21 mouse cellular contexts compared by ENCODE assay signal in the genomic region with DNA sequence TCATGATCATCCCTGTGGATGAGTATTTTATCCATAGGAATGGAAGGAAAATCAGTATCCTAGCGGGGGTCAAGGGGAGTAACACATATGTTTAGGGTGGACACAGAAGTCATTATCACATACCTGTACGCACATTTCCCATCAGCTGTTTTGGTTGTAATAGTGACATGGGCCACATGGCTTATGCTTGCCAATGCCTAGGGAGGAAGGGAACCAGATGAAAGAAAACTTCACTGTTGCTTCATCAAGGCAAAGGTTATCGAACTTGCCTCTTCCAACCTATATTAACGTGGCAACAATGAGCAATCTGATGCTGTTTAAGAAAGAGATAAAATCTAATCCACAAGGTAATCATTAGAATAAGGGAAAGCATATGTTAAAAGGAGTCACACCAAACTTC. TPM values are rescaled to one million over a fixed set of nuclear protein-coding genes. Genes with fewer than 3 reads are reported as not detected.
A peak's percentile ranks its signal among the peaks of the same experiment; 100 is the strongest.
DNase-seq lines count a peak whose midpoint lies in the region; ATAC-seq and TF ChIP-seq lines count a peak whose summit lies in the region.
"Had no signal": no experiment of that assay in that cellular context is flagged by ENCODE, and none has a peak within 500 bp of the region (broad histone marks: within the 10 kb centered on the region; RNA-seq: fewer than 3 reads in every experiment).

No protein-coding gene starts in this region.

- ATAC-seq in intestine, embryonic 14.5 days (replicated peaks; ENCODE audit: low FRiP score, low TSS enrichment, low read depth) = no peak
- no peak for ATAC-seq in intestine, embryonic 16.5 days
- ATAC-seq in liver, postnatal 0 days = no peak
- ATAC-seq: forebrain, embryonic 13.5 days; forebrain, embryonic 15.5 days had no signal

- peak; percentile 25 for DNase-seq in intestine, embryonic 14.5 days (ENCODE audit: low spot score)
- peak; percentile 57 for DNase-seq in liver, adult 2 months (ENCODE audit: extremely low read depth, low read depth, low spot score)
- no peak for DNase-seq in liver, postnatal 0 days
- DNase-seq: adrenal gland, adult 2 months; adrenal gland, postnatal 25 days; B cell, adult 2 months; cerebellum, adult 11 months; cerebellum, adult 18-20 months; cerebellum, adult 8-10 months; cerebellum, postnatal 14 days; cerebellum, postnatal 36 days; embryo, embryonic 11 days had no signal

- 90% methylated on average over 4 of the region's 4 CpGs for WGBS in intestine, embryonic 14.5 days
- 92% methylated on average over 4 of the region's 4 CpGs for WGBS in intestine, embryonic 16.5 days
- 50% methylated on average over 4 of the region's 4 CpGs for WGBS in liver, adult 2 months
- 88% methylated on average over 4 of the region's 4 CpGs for WGBS in liver, postnatal 0 days (ENCODE audit: insufficient replicate concordance)

- H3K4me3 ChIP-seq in intestine, embryonic 14.5 days (ENCODE audit: low read depth, low read length) = no peak overlapping the region
- no peak overlapping the region for H3K4me3 ChIP-seq in intestine, embryonic 16.5 days (ENCODE audit: low read length)
- no peak overlapping the region for H3K4me3 ChIP-seq in liver, adult 2 months (ENCODE audit: insufficient read depth, low read depth, low read length)
- H3K4me3 ChIP-seq in liver, postnatal 0 days (ENCODE audit: low read depth, low read length) = no peak overlapping the region
- H3K4me3 ChIP-seq in embryonic fibroblast, embryonic 13.5 days (ENCODE audit: insufficient read depth, low read length) = no peak overlapping the region
- H3K4me3 ChIP-seq: embryonic facial prominence, embryonic 13.5 days; embryonic facial prominence, embryonic 15.5 days; forebrain, embryonic 13.5 days; forebrain, embryonic 15.5 days had no signal

- no peak for TF ChIP-seq POLR2A in liver, adult 2 months (IDR thresholded peaks at IDR 0.05; ENCODE audit: extremely low read depth, insufficient read depth, low read length)
- no peak for TF ChIP-seq POLR2A in embryonic fibroblast, embryonic 13.5 days (IDR thresholded peaks at IDR 0.05; ENCODE audit: low read depth, low read length)

- H3K79me2 ChIP-seq in liver, adult 2 months (ENCODE audit: control insufficient read depth, insufficient read depth, low read length) = no peaks in the 10 kb centered on the region; the same call in 1 of the 2 replicates

- H3K36me3 ChIP-seq in intestine, embryonic 14.5 days (ENCODE audit: control insufficient read depth, insufficient read depth, low read length) = peaks cover 83% of the 10 kb centered on the region
- H3K36me3 ChIP-seq in intestine, embryonic 16.5 days (ENCODE audit: control insufficient read depth, insufficient read depth, low read length) = peaks cover 6% of the 10 kb centered on the region
- peaks cover 35% of the 10 kb centered on the region for H3K36me3 ChIP-seq in liver, adult 2 months (ENCODE audit: control insufficient read depth, insufficient read depth, low read length)
- peaks cover 47% of the 10 kb centered on the region for H3K36me3 ChIP-seq in liver, postnatal 0 days (replicated peaks; ENCODE audit: insufficient read depth, low read length)

- no peak for TF ChIP-seq CTCF in liver, adult 2 months (IDR thresholded peaks at IDR 0.05; ENCODE audit: low read depth, low read length)
- no peak for TF ChIP-seq CTCF in liver, postnatal 0 days (IDR thresholded peaks at IDR 0.05; ENCODE audit: low read depth)
- TF ChIP-seq CTCF in embryonic fibroblast, embryonic 13.5 days (IDR thresholded peaks at IDR 0.05; ENCODE audit: borderline replicate concordance, insufficient read depth, low read length) = no peak

- H3K9me3 ChIP-seq in intestine, embryonic 14.5 days (ENCODE audit: control insufficient read depth, low read length) = no peaks in the 10 kb centered on the region
- H3K9me3 ChIP-seq in intestine, embryonic 16.5 days (ENCODE audit: control insufficient read depth, low read length) = no peaks in the 10 kb centered on the region
- no peaks in the 10 kb centered on the region for H3K9me3 ChIP-seq in liver, postnatal 0 days (ENCODE audit: low read length)
- H3K9me3 ChIP-seq: embryonic facial prominence, embryonic 13.5 days; embryonic facial prominence, embryonic 15.5 days; forebrain, embryonic 13.5 days; forebrain, embryonic 15.5 days had no signal

- TF ChIP-seq EP300 in liver, postnatal 0 days (IDR thresholded peaks at IDR 0.05; ENCODE audit: low read depth) = no peak

- H3K27ac ChIP-seq in intestine, embryonic 14.5 days (ENCODE audit: low read depth) = no peak overlapping the region
- no peak overlapping the region for H3K27ac ChIP-seq in intestine, embryonic 16.5 days (ENCODE audit: low read length)
- no peak overlapping the region for H3K27ac ChIP-seq in liver, adult 2 months (replicated peaks; ENCODE audit: insufficient read depth, low read depth, low read length)
- no peak overlapping the region for H3K27ac ChIP-seq in liver, postnatal 0 days (ENCODE audit: low read depth)
- peak overlapping the region; percentile 65; the same call in 1 of the 2 replicates for H3K27ac ChIP-seq in embryonic fibroblast, embryonic 13.5 days (ENCODE audit: insufficient read depth, low read length)
- H3K27ac ChIP-seq: embryonic facial prominence, embryonic 15.5 days; forebrain, embryonic 13.5 days; forebrain, embryonic 15.5 days had no signal

- no peak overlapping the region for H3K9ac ChIP-seq in intestine, embryonic 14.5 days (ENCODE audit: low read length)
- no peak overlapping the region for H3K9ac ChIP-seq in intestine, embryonic 16.5 days (ENCODE audit: low read depth, low read length)
- H3K9ac ChIP-seq in liver, adult 2 months (ENCODE audit: low read depth, low read length) = no peak overlapping the region
- H3K9ac ChIP-seq in liver, postnatal 0 days (replicated peaks) = no peak overlapping the region
- H3K9ac ChIP-seq: embryonic facial prominence, embryonic 13.5 days; embryonic facial prominence, embryonic 15.5 days; forebrain, embryonic 13.5 days; forebrain, embryonic 15.5 days; forebrain, postnatal 0 days had no signal

- no peaks in the 10 kb centered on the region for H3K4me1 ChIP-seq in intestine, embryonic 14.5 days (replicated peaks; ENCODE audit: control insufficient read depth, insufficient read depth, low read length)
- no peaks in the 10 kb centered on the region for H3K4me1 ChIP-seq in intestine, embryonic 16.5 days (ENCODE audit: control insufficient read depth, insufficient read depth, low read length)
- H3K4me1 ChIP-seq in liver, adult 2 months (ENCODE audit: control insufficient read depth, insufficient read depth, low read length) = no peaks in the 10 kb centered on the region; the same call in 1 of the 2 replicates
- H3K4me1 ChIP-seq in liver, postnatal 0 days (ENCODE audit: insufficient read depth) = no peaks in the 10 kb centered on the region
- H3K4me1 ChIP-seq in embryonic fibroblast, embryonic 13.5 days (ENCODE audit: control insufficient read depth, insufficient read depth, low read length) = peaks cover 7% of the 10 kb centered on the region; the same call in 1 of the 2 replicates
- H3K4me1 ChIP-seq: embryonic facial prominence, embryonic 13.5 days; embryonic facial prominence, embryonic 15.5 days; forebrain, embryonic 13.5 days; forebrain, embryonic 15.5 days had no signal

- H3K4me2 ChIP-seq in intestine, embryonic 14.5 days (ENCODE audit: low read length) = no peak overlapping the region
- H3K4me2 ChIP-seq in intestine, embryonic 16.5 days (ENCODE audit: low read depth, low read length) = no peak overlapping the region
- H3K4me2 ChIP-seq in liver, postnatal 0 days (ENCODE audit: low read depth, low read length) = no peak overlapping the region
- H3K4me2 ChIP-seq: embryonic facial prominence, embryonic 13.5 days; embryonic facial prominence, embryonic 15.5 days; forebrain, embryonic 13.5 days; forebrain, embryonic 15.5 days had no signal

- H3K27me3 ChIP-seq in intestine, embryonic 14.5 days (replicated peaks; ENCODE audit: control insufficient read depth, insufficient read depth, low read length) = no peaks in the 10 kb centered on the region
- no peaks in the 10 kb centered on the region for H3K27me3 ChIP-seq in intestine, embryonic 16.5 days (replicated peaks; ENCODE audit: control insufficient read depth, insufficient read depth, low read length)
- H3K27me3 ChIP-seq in liver, adult 2 months (ENCODE audit: control insufficient read depth, insufficient read depth, low read length) = no peaks in the 10 kb centered on the region
- no peaks in the 10 kb centered on the region for H3K27me3 ChIP-seq in liver, postnatal 0 days (ENCODE audit: insufficient read depth, low read length)
- H3K27me3 ChIP-seq: embryonic facial prominence, embryonic 13.5 days; embryonic facial prominence, embryonic 15.5 days; forebrain, embryonic 13.5 days; forebrain, embryonic 15.5 days had no signal

RNA-seq across cellular contexts. Expression of gene Mlh1, which starts 10.2 kb away (rescaled TPM):
- polyA plus RNA-seq in intestine, embryonic 14.5 days (2014; fragmentation: Nextera tagmentation; extraction: Ambion mirVana) = 43.6 and 48.3 TPM in 2 replicates
- 41.7 and 43.3 TPM in 2 replicates for polyA plus RNA-seq in intestine, embryonic 16.5 days (2015; fragmentation: Nextera tagmentation; extraction: Ambion mirVana)
- 13.9 and 14.2 TPM in 2 replicates for total RNA-seq in liver, adult 2 months (2014; rRNA removed)
- 7.2 and 8.8 TPM in 2 replicates for polyA plus RNA-seq in liver, adult 2 months (2012; rRNA removed)
- 9.8 and 10.1 TPM in 2 replicates for polyA plus RNA-seq in liver, postnatal 0 days (2015; fragmentation: Nextera tagmentation; extraction: Ambion mirVana)
- polyA plus RNA-seq in embryonic fibroblast, embryonic 13.5 days (2011; ENCODE audit: insufficient read length, low read depth, missing spikeins) = 41.3 and 44.4 TPM in 2 replicates

RNA-seq across cellular contexts. Expression of gene Epm2aip1, which starts 10.4 kb away (rescaled TPM):
- polyA plus RNA-seq in intestine, embryonic 14.5 days (2014; fragmentation: Nextera tagmentation; extraction: Ambion mirVana) = 35.7 and 36.1 TPM in 2 replicates
- polyA plus RNA-seq in intestine, embryonic 16.5 days (2015; fragmentation: Nextera tagmentation; extraction: Ambion mirVana) = 16.2 and 17.6 TPM in 2 replicates
- 8.8 and 10.4 TPM in 2 replicates for total RNA-seq in liver, adult 2 months (2014; rRNA removed)
- 4.2 and 5.2 TPM in 2 replicates for polyA plus RNA-seq in liver, adult 2 months (2012; rRNA removed)
- polyA plus RNA-seq in liver, postnatal 0 days (2015; fragmentation: Nextera tagmentation; extraction: Ambion mirVana) = 4.4 and 5.2 TPM in 2 replicates
- 33.9 and 36.6 TPM in 2 replicates for polyA plus RNA-seq in embryonic fibroblast, embryonic 13.5 days (2011; ENCODE audit: insufficient read length, low read depth, missing spikeins)

RNA-seq across cellular contexts. Expression of gene Trank1, which starts 50.2 kb away (rescaled TPM):
- polyA plus RNA-seq in intestine, embryonic 14.5 days (2014; fragmentation: Nextera tagmentation; extraction: Ambion mirVana) = 0.08 and 0.12 TPM in 2 replicates
- 0.22 and 0.23 TPM in 2 replicates for polyA plus RNA-seq in intestine, embryonic 16.5 days (2015; fragmentation: Nextera tagmentation; extraction: Ambion mirVana)
- under 0.01 and 0.13 TPM in 2 replicates for total RNA-seq in liver, adult 2 months (2014; rRNA removed)
- not detected in 2 replicates for polyA plus RNA-seq in liver, adult 2 months (2012; rRNA removed)
- 0.02 TPM in 1 of 2 replicates, not detected in the other for polyA plus RNA-seq in liver, postnatal 0 days (2015; fragmentation: Nextera tagmentation; extraction: Ambion mirVana)
- not detected in 2 replicates for polyA plus RNA-seq in embryonic fibroblast, embryonic 13.5 days (2011; ENCODE audit: insufficient read length, low read depth, missing spikeins)
- total RNA-seq: common myeloid progenitor, adult 5-6 weeks; MEL had no signal
